Mouse (Mus musculus): ENCODE data around the gene Kif27. TPM values are rescaled to one million over a fixed set of nuclear protein-coding genes. Genes with fewer than 3 reads are reported as not detected.
A peak's percentile ranks its signal among the peaks of the same experiment; 100 is the strongest.

Kif27 gene
- total and polyA plus RNA-seq, 3 experiments: 0.13 to 0.42 TPM; not detected in 1

DNA sequence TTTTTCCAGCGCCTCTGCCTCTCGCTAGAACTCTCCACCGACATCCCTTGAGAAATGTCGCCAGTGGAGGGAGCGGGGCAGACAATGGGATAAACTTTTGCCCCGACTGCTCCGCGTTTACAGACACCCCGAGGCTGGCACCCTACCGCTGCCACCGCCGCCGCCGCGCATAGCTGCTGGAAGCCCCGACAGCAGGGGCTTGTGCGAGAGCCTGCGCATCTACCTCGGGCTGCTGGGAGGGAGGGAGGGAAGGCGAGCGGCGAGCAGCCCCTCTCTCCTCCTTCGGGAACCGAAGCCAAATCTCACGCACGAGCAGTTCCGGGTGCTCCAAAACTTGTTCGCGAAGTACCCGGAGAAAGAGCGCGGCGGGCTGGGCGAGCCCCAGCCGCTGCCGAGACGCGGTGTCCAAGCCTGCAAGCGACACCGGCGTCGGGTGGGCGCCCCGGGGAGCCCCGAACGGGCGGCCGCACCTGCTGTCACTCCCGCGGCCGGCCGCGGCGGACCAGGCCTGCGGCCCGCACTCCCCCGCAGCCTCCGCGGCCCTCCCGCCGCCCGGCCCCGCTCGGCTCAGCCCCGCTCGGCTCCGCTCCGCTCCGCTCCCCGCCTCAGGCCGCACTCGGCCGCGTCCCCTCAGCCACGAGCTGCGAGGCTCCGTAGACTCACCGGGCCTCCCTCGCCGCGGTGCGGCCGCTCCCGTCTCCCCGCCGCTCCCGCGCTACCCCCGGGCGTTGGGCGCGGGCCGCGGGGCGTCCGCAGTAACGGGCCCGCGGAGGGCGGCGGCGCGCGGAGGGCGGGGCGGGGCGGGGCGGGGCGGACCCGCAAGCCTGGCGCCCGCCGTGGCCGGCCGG is 85.3 kb downstream of the Kif27 start:
- peaks cover 21% of the 10 kb centered on the region for H3K79me2 ChIP-seq (ENCODE audit: control insufficient read depth, insufficient read depth, low read length, poor library complexity)
- TF ChIP-seq ZKSCAN1 (IDR thresholded peaks at IDR 0.05; ENCODE audit: low read depth, low read length) (no peak), MEF2A (IDR thresholded peaks at IDR 0.05; ENCODE audit: extremely low read depth, insufficient replicate concordance, low read depth, low read length, poor library complexity, severe bottlenecking) (no peak), NELFE (IDR thresholded peaks at IDR 0.05; ENCODE audit: low read depth, low read length) (no peak), MYB (IDR thresholded peaks at IDR 0.05; ENCODE audit: low read depth, low read length) (no peak), GABPA (IDR thresholded peaks at IDR 0.05; ENCODE audit: low read depth, low read length) (no peak), TAL1 (IDR thresholded peaks at IDR 0.05; ENCODE audit: low read length) (no peak), USF2 (IDR thresholded peaks at IDR 0.05; ENCODE audit: borderline replicate concordance in 1 of 2, insufficient read depth in 1 of 2, low read depth in 1 of 2, low read length in 2 of 2) (no peak), MXI1 (IDR thresholded peaks at IDR 0.05; ENCODE audit: low read depth, low read length) (0 out of 2 replicates have a peak, but pooled peaks have one; percentile 6), MYC (IDR thresholded peaks at IDR 0.05; ENCODE audit: low read depth, low read length) (no peak), CTCF (IDR thresholded peaks at IDR 0.05 in 2 of 3, conservative IDR thresholded peaks at IDR 0.05 in 1 of 3; ENCODE audit: control insufficient read depth in 1 of 3, insufficient read depth in 1 of 3, low read depth in 2 of 3, low read length in 3 of 3, poor library complexity in 1 of 3, severe bottlenecking in 1 of 3) (no peak), POLR2A (IDR thresholded peaks at IDR 0.05; ENCODE audit: control insufficient read depth in 1 of 2, insufficient read depth in 1 of 2, low read depth in 1 of 2, low read length in 2 of 2, poor library complexity in 1 of 2) (peak in 1 of 2 experiments; percentile 57; a peak in 2 of 4 replicates), NRF1 (IDR thresholded peaks at IDR 0.05; ENCODE audit: insufficient read depth, low read depth, low read length, poor library complexity, severe bottlenecking) (no peak), USF1 (IDR thresholded peaks at IDR 0.05; ENCODE audit: low read depth, low read length) (no peak), E2F4 (IDR thresholded peaks at IDR 0.05; ENCODE audit: borderline replicate concordance, low read depth, low read length) (no peak), ELF1 (IDR thresholded peaks at IDR 0.05; ENCODE audit: low read depth, low read length) (0 out of 2 replicates have a peak, but pooled peaks have one; percentile 21), UBTF (IDR thresholded peaks at IDR 0.05; ENCODE audit: borderline replicate concordance, insufficient read depth, low read depth, low read length) (peak; percentile 88; the same call in 1 of the 2 replicates), ZNF384 (IDR thresholded peaks at IDR 0.05; ENCODE audit: low read depth, low read length) (no peak), TCF12 (IDR thresholded peaks at IDR 0.05; ENCODE audit: low read depth, low read length) (no peak)
- H3K27ac ChIP-seq (ENCODE audit: control insufficient read depth, low read depth, low read length): peak overlapping the region; percentile 49; the same call in 1 of the 2 replicates
- DNase-seq (ENCODE audit: low read depth, low spot score): peak; percentile 70
- H3K4me1 ChIP-seq (ENCODE audit: control insufficient read depth in 1 of 2, insufficient read depth in 2 of 2, low read length in 2 of 2): peaks cover 3 to 11% of the 10 kb centered on the region in 2 experiments; a peak in 2 of 4 replicates
- H3K4me3 ChIP-seq (ENCODE audit: control insufficient read depth in 1 of 2, insufficient read depth in 1 of 2, low read depth in 2 of 2, low read length in 2 of 2): peak overlapping the region; percentile 92 to 98
- peak overlapping the region; percentile 99 for H3K9ac ChIP-seq (ENCODE audit: control insufficient read depth, low read depth, low read length, poor library complexity, severe bottlenecking)
- no peaks in the 10 kb centered on the region for H3K9me3 ChIP-seq (replicated peaks; ENCODE audit: insufficient read depth, low read length)
- no peaks in the 10 kb centered on the region for H3K27me3 ChIP-seq (ENCODE audit: control insufficient read depth in 1 of 2, insufficient read depth in 2 of 2, low read length in 2 of 2)
- peaks cover 0 to 9% of the 10 kb centered on the region in 2 experiments; a peak in 1 of 4 replicates for H3K36me3 ChIP-seq (ENCODE audit: control insufficient read depth in 1 of 2, insufficient read depth in 2 of 2, low read length in 2 of 2)
